ENCODE assay signal across 8 mouse cellular contexts in genomic region chr6:47453098-47453497, GRCm38 (mm10). TPM values are rescaled to one million over a fixed set of nuclear protein-coding genes. Genes with fewer than 3 reads are reported as not detected.
A peak's percentile ranks its signal among the peaks of the same experiment; 100 is the strongest.
DNase-seq lines count a peak whose midpoint lies in the region; ATAC-seq and TF ChIP-seq lines count a peak whose summit lies in the region.

Gene Cul1 (plus strand): TSS chr6:47453398.

- peak within 1 kb of the TSS; percentile 81 for H3K4me2 ChIP-seq in midbrain, embryonic 16.5 days (ENCODE audit: low read length)

- peak within 1 kb of the TSS; percentile 100 for H3K9ac ChIP-seq in midbrain, embryonic 16.5 days (ENCODE audit: low read depth, low read length)

- H3K27ac ChIP-seq in heart, embryonic 10.5 days: peak within 1 kb of the TSS; percentile 100
- H3K27ac ChIP-seq in midbrain, embryonic 16.5 days (ENCODE audit: low read length): peak within 1 kb of the TSS; percentile 97

- no peaks in the 10 kb centered on the region for H3K36me3 ChIP-seq in heart, embryonic 10.5 days
- no peaks in the 10 kb centered on the region for H3K36me3 ChIP-seq in midbrain, embryonic 16.5 days (ENCODE audit: control insufficient read depth, insufficient read depth, low read length)

- no peaks in the 10 kb centered on the region for H3K27me3 ChIP-seq in heart, embryonic 10.5 days (ENCODE audit: insufficient read depth, poor library complexity, severe bottlenecking)
- no peaks in the 10 kb centered on the region for H3K27me3 ChIP-seq in midbrain, embryonic 16.5 days (ENCODE audit: control insufficient read depth, insufficient read depth, low read depth, low read length)

- no peak for ATAC-seq in common myeloid progenitor, adult 5-6 weeks (replicated peaks; ENCODE audit: low read depth, poor library complexity, severe bottlenecking)
- no peak for ATAC-seq in midbrain, embryonic 16.5 days

- H3K4me3 ChIP-seq in lung, adult 2 months (replicated peaks; ENCODE audit: extremely low read depth, low read depth, low read length): peak within 1 kb of the TSS; percentile 90
- H3K4me3 ChIP-seq in heart, embryonic 10.5 days: peak within 1 kb of the TSS; percentile 96
- H3K4me3 ChIP-seq in midbrain, embryonic 16.5 days (ENCODE audit: low read depth, low read length): peak within 1 kb of the TSS; percentile 98

- WGBS in lung, adult 2 months: 41% methylated on average over 2 of the region's 2 CpGs
- 53% methylated on average over 2 of the region's 2 CpGs for WGBS in heart, embryonic 10.5 days
- WGBS in midbrain, embryonic 16.5 days: 54% methylated on average over 2 of the region's 2 CpGs

- no peak for TF ChIP-seq POLR2A in lung, adult 2 months (IDR thresholded peaks at IDR 0.05; ENCODE audit: borderline replicate concordance, extremely low read depth, low read depth, low read length)

- H3K9me3 ChIP-seq in heart, embryonic 10.5 days: no peaks in the 10 kb centered on the region
- no peaks in the 10 kb centered on the region for H3K9me3 ChIP-seq in midbrain, embryonic 16.5 days (replicated peaks; ENCODE audit: control insufficient read depth, low read length, poor library complexity, severe bottlenecking)

- DNase-seq in lung, adult 2 months: no peak
- DNase-seq in lung, postnatal 25 days (ENCODE audit: low spot score): no peak
- no peak for DNase-seq in heart, embryonic 10.5 days (ENCODE audit: low spot score)
- DNase-seq in layer of hippocampus, postnatal 36 days: no peak
- no peak for DNase-seq in thymus, postnatal 10 days (ENCODE audit: low spot score in 2 of 2)
- no peak for DNase-seq in frontal cortex, postnatal 36 days (ENCODE audit: low spot score in 2 of 2)

- no peak for TF ChIP-seq CTCF in lung, adult 2 months (IDR thresholded peaks at IDR 0.05; ENCODE audit: insufficient read depth, low read length)

- peaks cover 16% of the 10 kb centered on the region for H3K4me1 ChIP-seq in lung, adult 2 months (ENCODE audit: control insufficient read depth, insufficient read depth, low read length)
- peaks cover 15% of the 10 kb centered on the region for H3K4me1 ChIP-seq in heart, embryonic 10.5 days
- H3K4me1 ChIP-seq in midbrain, embryonic 16.5 days (ENCODE audit: control insufficient read depth, insufficient read depth, low read length): peaks cover 29% of the 10 kb centered on the region

RNA-seq across cellular contexts. Expression of gene Cul1, which starts in this region (rescaled TPM):
- polyA plus RNA-seq in lung, adult 2 months (2012; rRNA removed): 16.4 and 20.6 TPM in 2 replicates
- total RNA-seq in common myeloid progenitor, adult 5-6 weeks (2017): 142 and 143 TPM in 2 replicates
- 137 and 157 TPM in 2 replicates for polyA plus RNA-seq in heart, embryonic 10.5 days (2016; fragmentation: Nextera tagmentation; extraction: Ambion mirVana)
- 100 to 1,000 TPM; 105 to 107 TPM for total RNA-seq in layer of hippocampus, postnatal 36 days (2021)
- polyA plus RNA-seq in midbrain, embryonic 16.5 days (2015; fragmentation: Nextera tagmentation; extraction: Ambion mirVana): 129 and 130 TPM in 2 replicates
